Mouse (Mus musculus) lung, postnatal 0 days (tissue): Measurements from ENCODE around the gene Memo1.

Experiments used
- CTCF ChIP-seq: IDR thresholded peaks from 2 replicates; pipeline ENCODE4 v1.5.1; 2016; ENCODE audit warnings: antibody characterized with exemption, mild to moderate bottlenecking
- EP300 ChIP-seq: IDR thresholded peaks from 2 replicates; pipeline ENCODE4 v1.6.1; 2016; ENCODE audit warnings: antibody characterized with exemption, mild to moderate bottlenecking, control low read depth

GRCm38 (mm10) chr17:74274471-74274870 lies 20.9 kb downstream of the Memo1 start:
- TF ChIP-seq CTCF (no peak), EP300 (no peak)
